Mouse (Mus musculus) limb, embryonic 15.5 days (tissue): ENCODE data around the gene Olfr1095. TPM values are rescaled to one million over a fixed set of nuclear protein-coding genes. Genes with fewer than 3 reads are reported as not detected.

Experiments used
- ATAC-seq: fragments of 200-750 bp; cut with Nextera tagmentation; 2 replicates; pipeline ENCODE4 v1.8.0; 2017; ENCODE audit warnings: low read depth, moderate TSS enrichment; ENCODE audit not compliant: insufficient number of reproducible peaks, low FRiP score, low TSS enrichment
- H3K27ac ChIP-seq: fragments of 300-500 bp; sonication (generic); 2 replicates; pipeline ENCODE4 v1.5.1; 2015; ENCODE audit warnings: moderate library complexity, mild to moderate bottlenecking, inconsistent platforms
- H3K27me3 ChIP-seq: fragments of 300-500 bp; sonication (generic); 2 replicates; pipeline ENCODE4 v1.6.1; 2015; ENCODE audit warnings: inconsistent platforms
- H3K36me3 ChIP-seq: fragments of 300-500 bp; sonication (generic); 2 replicates; pipeline ENCODE4 v1.6.1; 2015; ENCODE audit warnings: inconsistent platforms
- H3K4me1 ChIP-seq: fragments of 300-500 bp; sonication (generic); 2 replicates; pipeline ENCODE4 v1.6.1; 2015; ENCODE audit warnings: inconsistent platforms
- H3K4me2 ChIP-seq: fragments of 300-500 bp; sonication (generic); 2 replicates; pipeline ENCODE4 v1.6.1; 2015; ENCODE audit warnings: mild to moderate bottlenecking, inconsistent platforms
- H3K4me3 ChIP-seq: fragments of 300-500 bp; sonication (generic); 2 replicates; pipeline ENCODE4 v1.5.1; 2015; ENCODE audit warnings: mild to moderate bottlenecking, inconsistent platforms
- H3K9ac ChIP-seq: fragments of 300-500 bp; sonication (generic); 2 replicates; pipeline ENCODE4 v1.6.1; 2015; ENCODE audit warnings: inconsistent platforms
- H3K9me3 ChIP-seq: fragments of 300-500 bp; sonication (generic); 2 replicates; pipeline ENCODE4 v1.6.1; 2016; ENCODE audit warnings: inconsistent platforms
- WGBS: fragments of 180-500 bp; shearing (Covaris S2); methylation state at CpG from one replicate; pipeline ENCODE4 v1.1.7; 2015; 5-methylcytosine and 5-hydroxymethylcytosine counted together
- polyA plus RNA-seq: library from polyadenylated mRNA; unstranded; fragments of >200 nt; fragmentation: Nextera tagmentation; extraction: Ambion mirVana; gene quantifications from 2 replicates; pipeline ENCODE4 v1.2.1, GENCODE M21; 2015

The Olfr1095 gene
- polyA plus RNA-seq: not detected in 2 replicates

DNA sequence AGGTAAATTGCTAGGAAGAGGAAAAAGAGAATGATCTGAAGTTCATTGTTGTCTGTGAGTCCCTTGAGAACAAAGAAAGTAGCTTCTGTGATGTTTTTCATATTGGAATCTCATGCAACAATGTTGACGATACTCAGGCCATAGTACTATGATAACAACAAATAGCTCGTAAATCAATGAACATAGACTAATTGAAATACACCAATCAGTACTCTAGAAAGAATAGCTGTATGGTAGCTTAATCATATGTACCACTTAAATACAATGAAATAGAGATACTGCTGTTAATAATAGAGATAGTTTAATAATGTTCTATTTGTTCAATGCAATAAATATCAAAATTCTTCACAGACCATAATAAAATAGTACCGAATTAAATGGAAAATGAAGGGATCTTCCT is at the start of gene Olfr1095:
Gene Olfr1095 (minus strand): TSS at position 101 of the 400 bp plus-strand sequence.
- ATAC-seq: no peak
- Histone ChIP-seq H3K27me3 (no peaks in the 10 kb centered on the region), H3K4me1 (no peaks in the 10 kb centered on the region), H3K4me2 (no peak within 1 kb of the TSS), H3K9ac (no peak within 1 kb of the TSS), H3K27ac (no peak within 1 kb of the TSS), H3K4me3 (no peak within 1 kb of the TSS), H3K9me3 (no peaks in the 10 kb centered on the region), H3K36me3 (no peaks in the 10 kb centered on the region)
- 82% methylated on average over 3 of the region's 3 CpGs for WGBS

DNA sequence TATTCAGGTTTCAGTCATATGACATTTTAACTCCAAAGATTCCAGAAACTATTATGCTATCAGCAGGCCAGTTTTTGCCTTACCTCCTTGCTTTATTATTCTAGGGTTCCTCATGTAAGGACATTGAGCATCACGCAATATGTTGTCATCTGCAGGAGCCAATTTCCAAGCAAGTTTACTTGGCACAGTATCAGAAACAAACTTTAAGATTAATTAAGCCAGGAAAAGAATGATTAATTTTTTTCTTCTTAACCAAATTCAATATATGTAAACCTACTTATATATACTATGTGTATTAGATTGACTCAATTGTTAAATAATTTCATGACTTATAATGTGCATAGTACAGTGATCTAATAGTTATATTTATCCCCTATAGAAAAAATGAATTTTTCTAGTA is 40.6 kb upstream of the Olfr1095 start, which contains the start of gene Olfr1097:
Gene Olfr1097 (minus strand): TSS at position 101 of the 400 bp plus-strand sequence.
- Histone ChIP-seq H3K9me3 (no peaks in the 10 kb centered on the region), H3K36me3 (no peaks in the 10 kb centered on the region), H3K4me3 (no peak within 1 kb of the TSS), H3K4me2 (no peak within 1 kb of the TSS), H3K27me3 (no peaks in the 10 kb centered on the region), H3K4me1 (no peaks in the 10 kb centered on the region), H3K27ac (no peak within 1 kb of the TSS), H3K9ac (no peak within 1 kb of the TSS)
- 94% methylated on average over 1 of the region's 1 CpGs for WGBS
- no peak for ATAC-seq

DNA sequence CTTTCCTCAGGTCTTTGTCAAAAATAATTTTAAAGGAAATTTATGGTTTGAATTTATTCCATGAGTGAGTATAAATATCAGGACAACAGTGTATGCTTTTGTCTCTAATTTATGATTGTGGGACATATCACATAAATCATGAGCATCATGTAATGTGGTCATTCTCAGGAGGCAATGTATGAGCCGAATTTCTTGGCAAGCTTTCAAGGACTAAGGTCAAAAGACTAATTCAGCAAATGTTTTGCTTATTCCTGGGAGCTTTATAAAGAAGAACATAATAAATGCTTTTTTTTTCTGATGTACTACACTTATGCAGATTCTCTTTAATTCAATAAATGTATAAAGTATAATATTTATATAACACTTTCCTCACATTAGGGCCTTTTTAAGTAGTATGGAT is 23.2 kb upstream of the Olfr1095 start, which contains the start of gene Gm13723:
Gene Gm13723 (minus strand): TSS at position 101 of the 400 bp plus-strand sequence.
- Histone ChIP-seq H3K4me3 (no peak within 1 kb of the TSS), H3K36me3 (no peaks in the 10 kb centered on the region), H3K4me1 (no peaks in the 10 kb centered on the region), H3K9ac (no peak within 1 kb of the TSS), H3K27me3 (no peaks in the 10 kb centered on the region), H3K4me2 (no peak within 1 kb of the TSS), H3K9me3 (no peaks in the 10 kb centered on the region), H3K27ac (no peak within 1 kb of the TSS)
- ATAC-seq: no peak
- 51% methylated on average over 1 of the region's 1 CpGs for WGBS

DNA sequence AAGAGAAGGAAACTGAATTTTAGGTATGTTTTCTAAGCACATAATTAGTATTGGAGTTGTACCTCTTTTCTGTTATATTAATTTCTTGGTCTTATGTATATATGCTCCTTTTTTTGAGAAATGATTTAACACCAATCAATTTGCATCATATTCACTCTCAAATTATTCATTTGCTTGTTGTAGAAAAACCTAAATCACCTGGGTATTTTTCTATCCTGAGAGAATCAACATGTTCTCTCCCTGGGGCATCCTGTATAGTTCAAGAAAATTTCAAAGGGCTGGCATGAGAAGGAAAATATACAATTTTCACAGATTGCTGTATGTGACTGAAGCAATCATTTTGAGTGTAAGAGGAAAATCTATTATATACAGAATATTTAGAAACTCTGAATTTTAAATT is 27.1 kb downstream of the Olfr1095 start, which contains the start of gene Olfr1094:
Gene Olfr1094 (plus strand): TSS at position 301 of the 400 bp plus-strand sequence.
- Histone ChIP-seq H3K36me3 (no peaks in the 10 kb centered on the region), H3K9ac (no peak within 1 kb of the TSS), H3K27ac (no peak within 1 kb of the TSS), H3K9me3 (no peaks in the 10 kb centered on the region), H3K4me3 (no peak within 1 kb of the TSS), H3K4me1 (no peaks in the 10 kb centered on the region), H3K4me2 (no peak within 1 kb of the TSS), H3K27me3 (no peaks in the 10 kb centered on the region)
- no peak for ATAC-seq

DNA sequence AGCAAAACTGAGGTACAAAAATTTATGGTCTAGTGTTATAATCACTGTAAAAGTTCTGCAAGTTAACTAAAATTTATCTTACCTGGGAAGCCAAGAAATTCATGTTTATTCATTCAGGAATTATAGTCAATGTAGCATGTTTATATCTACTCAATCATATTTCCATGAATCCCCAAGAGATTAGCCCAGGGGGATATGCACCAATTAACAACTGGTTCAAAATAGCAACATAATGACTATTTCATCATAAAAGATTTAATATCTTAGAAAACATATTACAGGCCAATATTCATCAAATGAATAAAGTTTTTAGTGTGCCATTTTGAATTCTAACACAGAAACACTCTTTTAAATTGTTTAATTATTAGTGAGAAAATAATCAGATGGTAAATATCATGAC is 41.6 kb downstream of the Olfr1095 start, which contains the start of gene Olfr141:
Gene Olfr141 (minus strand): TSS at position 101 of the 400 bp plus-strand sequence.
- H3K36me3 ChIP-seq: no peaks in the 10 kb centered on the region
- H3K9me3 ChIP-seq: no peaks in the 10 kb centered on the region
- H3K27me3 ChIP-seq: no peaks in the 10 kb centered on the region
- no peak for ATAC-seq
- H3K4me1 ChIP-seq: no peaks in the 10 kb centered on the region
- no peak within 1 kb of the TSS for H3K4me2 ChIP-seq
- H3K9ac ChIP-seq: no peak within 1 kb of the TSS
- no peak within 1 kb of the TSS for H3K4me3 ChIP-seq
- H3K27ac ChIP-seq: no peak within 1 kb of the TSS

Other genes starting within 250 kb of the Olfr1095 start
- not detected in 2 replicates for gene Olfr1084, start 212.0 kb downstream of the Olfr1095 start, polyA plus RNA-seq
- not detected in 2 replicates for gene Olfr1085, start 189.7 kb downstream of the Olfr1095 start, polyA plus RNA-seq
- gene Olfr1086, start 171.6 kb downstream of the Olfr1095 start, polyA plus RNA-seq: not detected in 2 replicates
- not detected in 2 replicates for gene Olfr1087, start 153.3 kb downstream of the Olfr1095 start, polyA plus RNA-seq
- not detected in 2 replicates for gene Olfr1089, start 118.0 kb downstream of the Olfr1095 start, polyA plus RNA-seq
- not detected in 2 replicates for gene Olfr1090, start 92.7 kb downstream of the Olfr1095 start, polyA plus RNA-seq
- gene Olfr1093, start 69.2 kb downstream of the Olfr1095 start, polyA plus RNA-seq: not detected in 2 replicates
- gene Olfr141, start 41.7 kb downstream of the Olfr1095 start, polyA plus RNA-seq: not detected in 2 replicates
- not detected in 2 replicates for gene Olfr1094, start 27.0 kb downstream of the Olfr1095 start, polyA plus RNA-seq
- not detected in 2 replicates for gene Gm13723, start 23.1 kb upstream of the Olfr1095 start, polyA plus RNA-seq
- not detected in 2 replicates for gene Olfr1097, start 40.5 kb upstream of the Olfr1095 start, polyA plus RNA-seq
- gene Olfr1098, start 72.8 kb upstream of the Olfr1095 start, polyA plus RNA-seq: not detected in 2 replicates
- gene Olfr1099, start 109.0 kb upstream of the Olfr1095 start, polyA plus RNA-seq: not detected in 2 replicates
- gene Olfr1100, start 128.3 kb upstream of the Olfr1095 start, polyA plus RNA-seq: not detected in 2 replicates
- not detected in 2 replicates for gene Olfr1101, start 139.5 kb upstream of the Olfr1095 start, polyA plus RNA-seq
- not detected in 2 replicates for gene Olfr1102, start 146.7 kb upstream of the Olfr1095 start, polyA plus RNA-seq
- gene Olfr1104, start 175.4 kb upstream of the Olfr1095 start, polyA plus RNA-seq: not detected in 2 replicates
- gene Olfr1105, start 184.8 kb upstream of the Olfr1095 start, polyA plus RNA-seq: not detected in 2 replicates
- gene Olfr1106, start 200.6 kb upstream of the Olfr1095 start, polyA plus RNA-seq: not detected in 2 replicates
- not detected in 2 replicates for gene Olfr1107, start 224.1 kb upstream of the Olfr1095 start, polyA plus RNA-seq
- gene Olfr1109, start 244.3 kb upstream of the Olfr1095 start, polyA plus RNA-seq: not detected in 2 replicates